Mouse (Mus musculus) neural tube, embryonic 13.5 days (tissue): ENCODE measurements around the gene Pdlim3. TPM values are rescaled to one million over a fixed set of nuclear protein-coding genes. Genes with fewer than 3 reads are reported as not detected.

Source experiments
- ATAC-seq: fragments of 200-750 bp; cut with Nextera tagmentation; 2 replicates; pipeline ENCODE4 v1.8.0; 2017; ENCODE audit warnings: low read depth, mild to moderate bottlenecking, moderate TSS enrichment, moderate library complexity
- H3K27ac ChIP-seq: fragments of 300-500 bp; sonication (generic); replicated peaks from 2 replicates; pipeline ENCODE4 v1.5.1; 2015; ENCODE audit warnings: moderate library complexity, mild to moderate bottlenecking, inconsistent platforms
- H3K27me3 ChIP-seq: fragments of 300-500 bp; sonication (generic); 2 replicates; pipeline ENCODE4 v1.6.1; 2015; ENCODE audit warnings: mild to moderate bottlenecking, inconsistent platforms
- H3K36me3 ChIP-seq: fragments of 300-500 bp; sonication (generic); 2 replicates; pipeline ENCODE4 v1.6.1; 2015; ENCODE audit warnings: mild to moderate bottlenecking, inconsistent platforms
- H3K4me1 ChIP-seq: fragments of 300-500 bp; sonication (generic); replicated peaks from 2 replicates; pipeline ENCODE4 v1.6.1; 2015; ENCODE audit warnings: inconsistent platforms
- H3K4me2 ChIP-seq: fragments of 300-500 bp; sonication (generic); 2 replicates; pipeline ENCODE4 v1.6.1; 2015; ENCODE audit warnings: inconsistent platforms, mild to moderate bottlenecking, moderate library complexity
- H3K4me3 ChIP-seq: fragments of 300-500 bp; sonication (generic); 2 replicates; pipeline ENCODE4 v1.5.1; 2015; ENCODE audit warnings: mild to moderate bottlenecking, inconsistent platforms
- H3K9ac ChIP-seq: fragments of 300-500 bp; sonication (generic); 2 replicates; pipeline ENCODE4 v1.6.1; 2015; ENCODE audit warnings: moderate library complexity, mild to moderate bottlenecking, inconsistent platforms
- H3K9me3 ChIP-seq: fragments of 300-500 bp; sonication (generic); 2 replicates; pipeline ENCODE4 v1.6.1; 2016; ENCODE audit warnings: inconsistent platforms
- WGBS: fragments of 180-500 bp; shearing (Covaris S2); methylation state at CpG from one replicate; pipeline ENCODE4 v1.1.7; 2015; 5-methylcytosine and 5-hydroxymethylcytosine counted together
- polyA plus RNA-seq: library from polyadenylated mRNA; unstranded; fragments of >200 nt; fragmentation: Nextera tagmentation; extraction: Ambion mirVana; gene quantifications from 2 replicates; pipeline ENCODE4 v1.2.1, GENCODE M21; 2015

The Pdlim3 gene
- polyA plus RNA-seq, 1 experiment from 2014 or later, result 15.1 TPM

DNA sequence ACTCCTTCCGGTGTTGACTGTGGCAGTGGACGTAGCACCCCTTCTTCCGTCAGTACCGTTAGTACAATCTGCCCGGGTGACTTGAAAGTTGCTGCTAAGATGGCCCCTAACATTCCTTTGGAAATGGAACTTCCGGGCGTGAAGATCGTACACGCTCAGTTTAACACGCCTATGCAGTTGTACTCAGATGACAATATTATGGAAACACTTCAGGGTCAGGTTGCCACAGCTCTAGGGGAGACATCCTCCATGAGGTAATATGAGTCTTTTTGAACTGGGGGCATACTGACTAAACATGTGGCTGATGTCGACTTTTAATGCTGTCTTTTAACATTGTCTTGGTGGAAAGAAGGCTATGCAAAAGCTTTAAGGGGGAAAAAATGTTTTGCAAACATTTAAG, 28.4 kb downstream of the Pdlim3 start:
- whole genome bisulfite sequencing, result 91% methylated on average over 11 of the region's 11 CpGs
- H3K9me3 ChIP-seq, result no peaks in the 10 kb centered on the region
- H3K27ac ChIP-seq, result no peak overlapping the region
- peaks cover 3% of the 10 kb centered on the region for H3K4me1 ChIP-seq
- H3K27me3 ChIP-seq, result no peaks in the 10 kb centered on the region
- ATAC-seq, result no peak
- H3K36me3 ChIP-seq, result no peaks in the 10 kb centered on the region
- no peak overlapping the region for H3K4me3 ChIP-seq
- no peak overlapping the region for H3K9ac ChIP-seq
- H3K4me2 ChIP-seq, result no peak overlapping the region

- Histone ChIP-seq H3K4me2 (no peak overlapping the region), H3K27ac (no peak overlapping the region), H3K4me1 (no peaks in the 10 kb centered on the region), H3K9ac (no peak overlapping the region), H3K36me3 (no peaks in the 10 kb centered on the region), H3K4me3 (no peak overlapping the region), H3K27me3 (no peaks in the 10 kb centered on the region), H3K9me3 (no peaks in the 10 kb centered on the region)
- no peak for ATAC-seq
- 92% methylated on average over 3 of the region's 3 CpGs for WGBS
Observed at GRCm38 (mm10) chr8:45916496-45916895, 31.2 kb downstream of the Pdlim3 start.

GRCm38 (mm10) chr8:45917040-45917679, 31.9 kb downstream of the Pdlim3 start:
- H3K4me3 ChIP-seq, result no peak overlapping the region
- H3K4me1 ChIP-seq, result no peaks in the 10 kb centered on the region
- H3K36me3 ChIP-seq, result no peaks in the 10 kb centered on the region
- H3K27me3 ChIP-seq, result no peaks in the 10 kb centered on the region
- H3K27ac ChIP-seq, result no peak overlapping the region
- H3K9ac ChIP-seq, result no peak overlapping the region
- no peak overlapping the region for H3K4me2 ChIP-seq
- H3K9me3 ChIP-seq, result no peaks in the 10 kb centered on the region
- WGBS, result 78% methylated on average over 20 of the region's 20 CpGs
- ATAC-seq, result no peak

GRCm38 (mm10) chr8:45918891-45919290, 33.6 kb downstream of the Pdlim3 start:
- Histone ChIP-seq H3K4me2 (no peak overlapping the region), H3K9me3 (no peaks in the 10 kb centered on the region), H3K9ac (no peak overlapping the region), H3K27me3 (no peaks in the 10 kb centered on the region), H3K27ac (no peak overlapping the region), H3K4me1 (no peaks in the 10 kb centered on the region), H3K36me3 (no peaks in the 10 kb centered on the region), H3K4me3 (no peak overlapping the region)
- no peak for ATAC-seq
- 89% methylated on average over 15 of the region's 15 CpGs for WGBS

DNA sequence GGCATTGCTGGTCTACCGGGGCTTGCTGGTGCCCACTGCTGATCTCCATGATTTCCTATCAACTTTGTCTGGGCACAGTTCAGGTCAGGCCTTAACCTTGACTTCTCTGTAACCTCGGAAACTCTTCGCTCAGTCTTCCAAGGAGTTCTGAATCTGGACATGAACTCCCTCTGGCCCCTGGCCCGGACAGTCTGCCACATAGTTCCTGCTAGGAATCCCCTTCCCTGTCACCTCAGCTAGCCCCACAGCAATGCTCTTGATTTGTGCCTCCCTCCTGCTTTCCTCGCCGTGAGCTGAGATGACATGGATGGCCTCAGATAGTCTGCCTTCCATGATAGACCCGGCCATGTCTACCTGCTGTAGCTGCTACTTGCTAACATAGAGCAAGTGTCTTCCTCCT, 35.1 kb downstream of the Pdlim3 start:
- Histone ChIP-seq H3K4me2 (no peak overlapping the region), H3K36me3 (no peaks in the 10 kb centered on the region), H3K4me1 (no peaks in the 10 kb centered on the region), H3K27ac (no peak overlapping the region), H3K9ac (no peak overlapping the region), H3K4me3 (no peak overlapping the region), H3K27me3 (no peaks in the 10 kb centered on the region), H3K9me3 (no peaks in the 10 kb centered on the region)
- no peak for ATAC-seq
- WGBS, result 95% methylated on average over 7 of the region's 7 CpGs

- no peaks in the 10 kb centered on the region for H3K4me1 ChIP-seq
- H3K4me3 ChIP-seq, result no peak overlapping the region
- H3K9me3 ChIP-seq, result no peaks in the 10 kb centered on the region
- H3K27ac ChIP-seq, result no peak overlapping the region
- no peak for ATAC-seq
- no peaks in the 10 kb centered on the region for H3K27me3 ChIP-seq
- H3K4me2 ChIP-seq, result no peak overlapping the region
- WGBS, result 96% methylated on average over 7 of the region's 7 CpGs
- H3K36me3 ChIP-seq, result no peaks in the 10 kb centered on the region
- H3K9ac ChIP-seq, result no peak overlapping the region
Observed at GRCm38 (mm10) chr8:45922116-45922515, 36.9 kb downstream of the Pdlim3 start.

GRCm38 (mm10) chr8:45934582-45935014, 49.3 kb downstream of the Pdlim3 start, which contains the start of gene Ccdc110:
Gene Ccdc110, plus strand, starts transcription at chr8:45934619.
- Histone ChIP-seq H3K4me2 (peak within 1 kb of the TSS; percentile 57), H3K4me1 (peaks cover 8% of the 10 kb centered on the region; the same call in 1 of the 2 replicates), H3K9me3 (no peaks in the 10 kb centered on the region), H3K9ac (peak within 1 kb of the TSS; percentile 55), H3K36me3 (no peaks in the 10 kb centered on the region), H3K27me3 (no peaks in the 10 kb centered on the region; the same call in 1 of the 2 replicates), H3K27ac (no peak within 1 kb of the TSS), H3K4me3 (peak within 1 kb of the TSS; percentile 40)
- ATAC-seq, result peak; percentile 89
- WGBS, result 2% methylated on average over 23 of the region's 23 CpGs

DNA sequence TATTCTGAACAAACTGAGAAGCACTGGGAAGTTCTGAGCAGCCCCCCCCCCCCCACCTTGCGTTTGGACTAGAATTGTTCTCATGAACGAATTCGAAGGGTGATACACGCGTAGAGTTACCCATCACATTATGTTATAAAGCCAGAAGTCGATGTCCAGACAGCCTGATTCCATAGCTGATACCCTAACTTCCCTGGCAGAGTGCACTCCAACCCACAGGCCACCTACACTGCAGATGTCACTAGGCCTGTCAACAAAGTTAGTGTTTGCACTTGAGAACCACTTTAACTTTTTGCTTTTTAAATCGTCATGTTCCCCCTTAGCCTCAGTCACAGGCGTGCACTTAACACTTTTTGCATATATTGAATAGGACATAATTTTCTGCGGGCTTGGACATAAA, 51.7 kb downstream of the Pdlim3 start:
- no peaks in the 10 kb centered on the region for H3K36me3 ChIP-seq
- no peak overlapping the region for H3K27ac ChIP-seq
- H3K27me3 ChIP-seq, result no peaks in the 10 kb centered on the region; the same call in 1 of the 2 replicates
- WGBS, result 92% methylated on average over 9 of the region's 9 CpGs
- H3K9ac ChIP-seq, result no peak overlapping the region
- ATAC-seq, result no peak
- H3K4me1 ChIP-seq, result peaks cover 8% of the 10 kb centered on the region; the same call in 1 of the 2 replicates
- no peaks in the 10 kb centered on the region for H3K9me3 ChIP-seq
- H3K4me2 ChIP-seq, result no peak overlapping the region
- H3K4me3 ChIP-seq, result no peak overlapping the region

- Histone ChIP-seq H3K4me1 (no peaks in the 10 kb centered on the region), H3K4me3 (no peak overlapping the region), H3K4me2 (no peak overlapping the region), H3K9ac (no peak overlapping the region), H3K9me3 (no peaks in the 10 kb centered on the region), H3K27ac (no peak overlapping the region), H3K36me3 (no peaks in the 10 kb centered on the region), H3K27me3 (no peaks in the 10 kb centered on the region)
- ATAC-seq, result no peak
- WGBS, result 88% methylated on average over 4 of the region's 4 CpGs
Observed at GRCm38 (mm10) chr8:45946283-45946682, 61.0 kb downstream of the Pdlim3 start.

DNA sequence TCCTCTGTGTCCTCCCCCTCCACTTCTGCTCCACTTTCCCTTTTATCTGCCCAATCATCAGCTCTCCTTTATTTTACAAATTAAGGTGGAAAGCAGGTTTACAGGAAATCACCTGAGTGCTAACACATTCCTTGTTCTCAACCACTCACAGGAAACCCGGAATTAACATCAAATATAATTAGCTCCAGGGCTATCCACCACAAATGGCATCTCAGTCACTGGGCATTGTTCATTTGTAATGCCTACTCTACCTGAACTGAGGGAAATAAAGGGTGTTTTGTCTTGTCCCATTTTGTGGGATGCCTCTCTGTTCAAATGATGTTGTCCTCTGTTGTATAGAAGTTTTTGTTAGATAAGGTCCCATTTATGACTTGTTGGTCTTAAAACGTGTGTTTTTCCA, 65.4 kb downstream of the Pdlim3 start:
- 41% methylated on average over 2 of the region's 2 CpGs for WGBS
- Histone ChIP-seq H3K27ac (no peak overlapping the region), H3K27me3 (no peaks in the 10 kb centered on the region), H3K4me3 (no peak overlapping the region), H3K9ac (no peak overlapping the region), H3K36me3 (no peaks in the 10 kb centered on the region), H3K9me3 (no peaks in the 10 kb centered on the region), H3K4me1 (no peaks in the 10 kb centered on the region), H3K4me2 (no peak overlapping the region)
- no peak for ATAC-seq

Other genes starting within 250 kb of the Pdlim3 start
- 0.11 TPM in 1 of 2 replicates, not detected in the other for gene Ccdc110, start 49.2 kb downstream of the Pdlim3 start, polyA plus RNA-seq
- gene 1700029J07Rik, start 89.8 kb downstream of the Pdlim3 start, polyA plus RNA-seq, result 3.9 and 4.4 TPM in 2 replicates
- gene Ufsp2, start 90.1 kb downstream of the Pdlim3 start, polyA plus RNA-seq, result 65.5 and 69.8 TPM in 2 replicates
- 0.31 and 0.84 TPM in 2 replicates for gene Lrp2bp, start 113.8 kb downstream of the Pdlim3 start, polyA plus RNA-seq
- 33.4 and 38.1 TPM in 2 replicates for gene Ankrd37, start 120.2 kb downstream of the Pdlim3 start, polyA plus RNA-seq